Mouse (Mus musculus) CH12.LX (cell line): ENCODE data around the gene Dclk2. TPM values are rescaled to one million over a fixed set of nuclear protein-coding genes. Genes with fewer than 3 reads are reported as not detected.

ENCODE experiments used
- DNase-seq: peaks from one replicate; pipeline ENCODE4 v3.0.0-alpha.2; 2013; ENCODE audit errors: extremely low read depth
- H3K27ac ChIP-seq: 2 replicates; pipeline ENCODE4 v1.5.1; 2012; ENCODE audit warnings: low read depth, mild to moderate bottlenecking, control low read depth, moderate library complexity; ENCODE audit not compliant: insufficient read depth
- H3K27me3 ChIP-seq: replicated peaks from 2 replicates; pipeline ENCODE3; 2012; ENCODE audit warnings: inconsistent platforms
- H3K36me3 ChIP-seq, 2 experiments: replicated peaks in 1 of 2; 2 replicates each; pipeline versions ENCODE3 to v1.6.1; 2012; ENCODE audit warnings: inconsistent platforms in 1 of 2, low read length in 1 of 2, mild to moderate bottlenecking in 1 of 2, mixed read lengths in 1 of 2, moderate library complexity in 1 of 2; ENCODE audit not compliant: control insufficient read depth in 1 of 2, insufficient read depth in 1 of 2
- H3K4me1 ChIP-seq, 2 experiments: 2 replicates each; pipeline ENCODE4 v1.6.1; 2012; ENCODE audit warnings: inconsistent platforms in 1 of 2, moderate library complexity in 1 of 2; ENCODE audit not compliant: insufficient read depth in 2 of 2, control insufficient read depth in 1 of 2
- H3K4me2 ChIP-seq: 2 replicates; pipeline ENCODE4 v1.6.1; 2012; ENCODE audit warnings: low read depth, mild to moderate bottlenecking, control low read depth; ENCODE audit not compliant: poor library complexity, insufficient read depth, severe bottlenecking
- H3K4me3 ChIP-seq, 3 experiments: fragments of 150-350 bp in 1 of 3; sonication (generic) in 1 of 3; replicated peaks in 1 of 3; 2 replicates each; pipeline versions ENCODE3 to v1.5.1; 2011 to 2012; ENCODE audit warnings: low read depth in 2 of 3, low read length in 2 of 3, mild to moderate bottlenecking in 2 of 3, moderate library complexity in 2 of 3, control low read depth in 1 of 3, improper control_type of control experiment in 1 of 3, inconsistent platforms in 1 of 3, mixed read lengths in 1 of 3; ENCODE audit not compliant: poor library complexity in 1 of 3
- H3K79me2 ChIP-seq: replicated peaks from 2 replicates; pipeline ENCODE4 v1.6.1; 2012; ENCODE audit warnings: mild to moderate bottlenecking, moderate library complexity; ENCODE audit not compliant: control insufficient read depth, poor library complexity, insufficient read depth, severe bottlenecking; ENCODE audit errors: extremely low read depth
- H3K9ac ChIP-seq: 2 replicates; pipeline ENCODE4 v1.6.1; 2012; ENCODE audit warnings: low read depth, mild to moderate bottlenecking, control low read depth, moderate library complexity; ENCODE audit not compliant: insufficient read depth
- H3K9me3 ChIP-seq: replicated peaks from 2 replicates; pipeline ENCODE3; 2012; ENCODE audit warnings: low read length, inconsistent platforms, mixed read lengths
- BHLHE40 ChIP-seq: IDR thresholded peaks from 2 replicates; pipeline ENCODE4 v1.6.1; 2011; ENCODE audit warnings: mild to moderate bottlenecking, low read depth, low read length, improper control_type of control experiment
- CTCF ChIP-seq, 2 experiments: IDR thresholded peaks in 1 of 2; conservative IDR thresholded peaks in 1 of 2; 2 replicates each; pipeline ENCODE4 v1.5.1; 2011 to 2012; ENCODE audit warnings: low read depth in 2 of 2, low read length in 2 of 2, improper control_type of control experiment in 1 of 2, inconsistent platforms in 1 of 2, mild to moderate bottlenecking in 1 of 2, moderate library complexity in 1 of 2
- ELF1 ChIP-seq: IDR thresholded peaks from 2 replicates; pipeline ENCODE4 v1.6.1; 2014; ENCODE audit warnings: low read depth, mild to moderate bottlenecking, inconsistent platforms, low read length, improper control_type of control experiment
- GABPA ChIP-seq: IDR thresholded peaks from 2 replicates; pipeline ENCODE4 v1.6.1; 2012; ENCODE audit warnings: low read depth, low read length, improper control_type of control experiment, inconsistent platforms; ENCODE audit not compliant: insufficient replicate concordance
- HCFC1 ChIP-seq: IDR thresholded peaks from 2 replicates; pipeline ENCODE4 v1.6.1; 2012; ENCODE audit warnings: low read depth, mild to moderate bottlenecking, inconsistent platforms, low read length, improper control_type of control experiment
- IRF4 ChIP-seq: IDR thresholded peaks from 2 replicates; pipeline ENCODE4 v1.6.1; 2014; ENCODE audit warnings: low read depth, mild to moderate bottlenecking, inconsistent platforms, low read length, improper control_type of control experiment
- KAT2A ChIP-seq: IDR thresholded peaks from 2 replicates; pipeline ENCODE4 v1.6.1; 2012; ENCODE audit warnings: low read length, improper control_type of control experiment, inconsistent platforms; ENCODE audit not compliant: insufficient replicate concordance
- MAZ ChIP-seq: IDR thresholded peaks from 2 replicates; pipeline ENCODE4 v1.6.1; 2012; ENCODE audit warnings: low read depth, mild to moderate bottlenecking, inconsistent platforms, low read length, improper control_type of control experiment, moderate library complexity
- NRF1 ChIP-seq: IDR thresholded peaks from 2 replicates; pipeline ENCODE4 v1.6.1; 2014; ENCODE audit warnings: low read depth, mild to moderate bottlenecking, inconsistent platforms, low read length, improper control_type of control experiment, moderate library complexity
- POLR2AphosphoS2 ChIP-seq: IDR thresholded peaks from 2 replicates; pipeline ENCODE4 v1.6.1; 2011; ENCODE audit warnings: low read depth, low read length, improper control_type of control experiment
- RCOR1 ChIP-seq: conservative IDR thresholded peaks from 2 replicates; pipeline ENCODE4 v1.6.1; 2012; ENCODE audit warnings: low read depth, mild to moderate bottlenecking, inconsistent platforms, low read length, improper control_type of control experiment
- SMC3 ChIP-seq: IDR thresholded peaks from 2 replicates; pipeline ENCODE4 v1.6.1; 2011; ENCODE audit warnings: low read depth, low read length, improper control_type of control experiment
- TBP ChIP-seq: conservative IDR thresholded peaks from 2 replicates; pipeline ENCODE4 v1.6.1; 2011; ENCODE audit warnings: low read depth, low read length, improper control_type of control experiment
- TCF12 ChIP-seq: IDR thresholded peaks from 2 replicates; pipeline ENCODE4 v1.6.1; 2014; ENCODE audit warnings: low read depth, mild to moderate bottlenecking, inconsistent platforms, low read length, improper control_type of control experiment
- USF1 ChIP-seq: IDR thresholded peaks from 2 replicates; pipeline ENCODE4 v1.6.1; 2014; ENCODE audit warnings: low read depth, mild to moderate bottlenecking, inconsistent platforms, low read length, improper control_type of control experiment
- ZC3H11A ChIP-seq: IDR thresholded peaks from 2 replicates; pipeline ENCODE4 v1.6.1; 2012; ENCODE audit warnings: low read depth, mild to moderate bottlenecking, inconsistent platforms, low read length, improper control_type of control experiment
- ZKSCAN1 ChIP-seq: IDR thresholded peaks from 2 replicates; pipeline ENCODE4 v1.6.1; 2012; ENCODE audit warnings: low read depth, inconsistent platforms, low read length, improper control_type of control experiment, borderline replicate concordance
- ZMIZ1 ChIP-seq: IDR thresholded peaks from 2 replicates; pipeline ENCODE4 v1.6.1; 2012; ENCODE audit warnings: low read depth, mild to moderate bottlenecking, inconsistent platforms, low read length, improper control_type of control experiment
- dilution Hi-C: fragments of 300-500 bp; cut with MboI; formaldehyde crosslinking; loops from 2 replicates; pipeline ENCODE4 v1.14.3; 2020; ENCODE audit warnings: low sequenced_read_pairs; ENCODE audit not compliant: extremely low pct_unique_long_range_greater_than_20kb, extremely low pct_ligation_motif_present
- in situ Hi-C: fragments of 300-500 bp; cut with MboI; formaldehyde crosslinking; loops from 3 replicates; pipeline ENCODE4 v1.14.3; 2019; ENCODE audit warnings: low sequenced_read_pairs, low pct_ligation_motif_present, low pct_unique_long_range_greater_than_20kb, mixed read lengths
- polyA plus RNA-seq: library from polyadenylated mRNA; unstranded; fragments of >175 nt; gene quantifications from 2 replicates; pipeline ENCODE4 v1.2.1, GENCODE M21; 2012; ENCODE audit warnings: low read depth; ENCODE audit not compliant: insufficient read length
- total RNA-seq, 2 experiments: library from RNA; depleted of rRNA; stranded (reverse); fragments of 300-350 nt in 1 of 2; fragments of >200 nt in 1 of 2; gene quantifications; 2 replicates each; pipeline ENCODE4 v1.2.3; 2012 to 2014

Dclk2 gene
- total and polyA plus RNA-seq, 3 experiments, result 0.93 to 2.0 (median 1.0) TPM

DNA sequence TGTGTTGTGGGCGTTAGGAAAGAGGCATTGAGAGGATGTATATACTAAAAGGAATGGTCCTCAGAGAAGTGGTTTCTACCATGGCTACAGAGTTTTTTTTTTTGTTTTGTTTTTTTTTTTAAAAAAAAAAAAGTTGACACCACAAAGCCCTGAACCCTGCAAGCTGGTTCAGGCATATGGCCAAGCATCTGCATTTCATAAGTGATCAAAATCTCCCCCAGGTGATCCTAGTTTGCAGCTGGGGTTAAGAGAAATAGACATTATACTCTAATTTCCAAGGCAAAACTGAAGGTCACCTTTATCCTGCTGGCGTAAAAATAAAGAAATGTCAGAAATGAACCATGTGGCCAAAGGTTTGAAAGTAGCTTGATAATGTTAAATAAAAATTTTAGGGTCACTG lies 60.9 kb downstream of the Dclk2 start:
- Histone ChIP-seq H3K4me2 (no peak overlapping the region), H3K4me1 (peaks cover 3 to 4% of the 10 kb centered on the region in 2 experiments; a peak in 2 of 4 replicates), H3K9me3 (no peaks in the 10 kb centered on the region), H3K79me2 (no peaks in the 10 kb centered on the region), H3K9ac (no peak overlapping the region), H3K36me3 (no peaks in the 10 kb centered on the region), H3K4me3 (no peak overlapping the region), H3K27ac (no peak overlapping the region), H3K27me3 (no peaks in the 10 kb centered on the region)
- no peak for TF ChIP-seq TBP
- TF ChIP-seq USF1, result no peak
- TF ChIP-seq ZC3H11A, result no peak
- no peak for TF ChIP-seq ZKSCAN1
- no peak for TF ChIP-seq GABPA
- no peak for TF ChIP-seq IRF4
- no peak for TF ChIP-seq BHLHE40
- no peak for TF ChIP-seq KAT2A
- no peak for TF ChIP-seq SMC3
- no peak for TF ChIP-seq HCFC1
- TF ChIP-seq RCOR1, result no peak
- TF ChIP-seq TCF12, result no peak
- no peak for DNase-seq
- in situ Hi-C loops, result no loop called here
- dilution Hi-C loops, result no loop called here

DNA sequence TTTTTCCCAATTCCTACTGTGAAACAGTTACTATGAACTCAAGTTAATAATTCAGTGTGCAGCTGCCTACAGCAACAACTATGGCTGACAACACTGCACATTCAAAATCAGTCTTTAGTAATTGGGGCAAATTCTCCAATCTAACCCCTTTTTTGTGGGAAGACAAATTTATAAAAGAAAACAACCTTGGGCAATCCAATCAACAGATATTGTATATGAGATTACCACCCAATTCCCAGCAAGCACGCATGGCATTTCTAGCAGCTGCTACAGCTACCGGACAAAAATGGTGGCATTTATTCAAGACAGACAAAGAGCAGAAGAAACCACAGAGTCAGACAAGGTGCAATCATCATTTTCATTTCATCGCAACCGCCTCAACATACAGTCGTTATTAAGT lies 62.0 kb downstream of the Dclk2 start:
- H3K4me1 ChIP-seq, result peaks cover 3 to 4% of the 10 kb centered on the region in 2 experiments; a peak in 2 of 4 replicates
- H3K9ac ChIP-seq, result no peak overlapping the region
- dilution Hi-C loops (no loop called here), in situ Hi-C loops (no loop called here)
- no peak overlapping the region for H3K27ac ChIP-seq
- H3K9me3 ChIP-seq, result no peaks in the 10 kb centered on the region
- H3K27me3 ChIP-seq, result no peaks in the 10 kb centered on the region
- no peak overlapping the region for H3K4me2 ChIP-seq
- DNase-seq, result no peak
- no peaks in the 10 kb centered on the region for H3K79me2 ChIP-seq
- TF ChIP-seq HCFC1 (no peak), CTCF (conservative IDR thresholded peaks at IDR 0.05 in 1 of 2, IDR thresholded peaks at IDR 0.05 in 1 of 2; ENCODE audit: low read depth in 2 of 2, low read length in 2 of 2) (no peak), IRF4 (no peak), NRF1 (no peak), MAZ (no peak), ZMIZ1 (no peak), ELF1 (no peak), POLR2AphosphoS2 (no peak)
- no peak overlapping the region for H3K4me3 ChIP-seq
- H3K36me3 ChIP-seq, result no peaks in the 10 kb centered on the region
